Mouse (Mus musculus) retina, postnatal 7 days (tissue): ENCODE measurements around the gene Rcor2.

Experiments
- DNase-seq: peaks from one replicate; pipeline ENCODE4 v3.0.0-alpha.2; 2012; ENCODE audit warnings: low read depth, low spot score

The Rcor2 gene

GRCm38 (mm10) chr19:7267091-7267741 is at the start of gene Rcor2:
Rcor2 (plus strand) TSS chr19:7267325.
- DNase-seq, result no peak

- DNase-seq, result no peak
Observed at GRCm38 (mm10) chr19:7217926-7218267, 49.2 kb upstream of the Rcor2 start.

GRCm38 (mm10) chr19:7218753-7219152 is 48.4 kb upstream of the Rcor2 start:
- DNase-seq, result no peak

- DNase-seq, result no peak
Observed at GRCm38 (mm10) chr19:7222196-7222595, 44.9 kb upstream of the Rcor2 start.

GRCm38 (mm10) chr19:7223488-7223887 is 43.6 kb upstream of the Rcor2 start:
- DNase-seq, result no peak

GRCm38 (mm10) chr19:7224253-7224652 is 42.9 kb upstream of the Rcor2 start:
- DNase-seq, result no peak

GRCm38 (mm10) chr19:7225096-7225690 is 41.9 kb upstream of the Rcor2 start:
- DNase-seq, result no peak

- no peak for DNase-seq
Observed at GRCm38 (mm10) chr19:7226511-7226914, 40.6 kb upstream of the Rcor2 start.

GRCm38 (mm10) chr19:7234537-7235221 is 32.4 kb upstream of the Rcor2 start:
- peak; percentile 71 for DNase-seq

GRCm38 (mm10) chr19:7235461-7235860 is 31.7 kb upstream of the Rcor2 start:
- DNase-seq, result no peak

- DNase-seq, result no peak
Observed at GRCm38 (mm10) chr19:7236011-7236410, 31.1 kb upstream of the Rcor2 start.

GRCm38 (mm10) chr19:7236742-7237141 is 30.4 kb upstream of the Rcor2 start:
- DNase-seq, result no peak

GRCm38 (mm10) chr19:7239574-7239973 is 27.6 kb upstream of the Rcor2 start:
- DNase-seq, result no peak

- no peak for DNase-seq
Observed at GRCm38 (mm10) chr19:7240291-7240690, 26.8 kb upstream of the Rcor2 start.

GRCm38 (mm10) chr19:7240782-7241690 is 26.1 kb upstream of the Rcor2 start, which contains the start of gene Naa40:
Naa40 (minus strand) TSS chr19:7241183.
- DNase-seq, result peak; percentile 95

- no peak for DNase-seq
Observed at GRCm38 (mm10) chr19:7246021-7246420, 21.1 kb upstream of the Rcor2 start.

- no peak for DNase-seq
Observed at GRCm38 (mm10) chr19:7257881-7258280, 9.2 kb upstream of the Rcor2 start.

- no peak for DNase-seq
Observed at GRCm38 (mm10) chr19:7261476-7261875, 5.6 kb upstream of the Rcor2 start.

- DNase-seq, result no peak
Observed at GRCm38 (mm10) chr19:7261964-7262363, 5.2 kb upstream of the Rcor2 start.

GRCm38 (mm10) chr19:7262592-7262991 is 4.5 kb upstream of the Rcor2 start:
- no peak for DNase-seq

- no peak for DNase-seq
Observed at GRCm38 (mm10) chr19:7264088-7264765, 2.9 kb upstream of the Rcor2 start.
